Mouse (Mus musculus): ENCODE data around the gene Pepd. TPM values are rescaled to one million over a fixed set of nuclear protein-coding genes. Genes with fewer than 3 reads are reported as not detected.
"Not testable (repeated sequence)": the region's sequence is repeated elsewhere in the genome, so short reads cannot be mapped to it uniquely, and the experiment has no call there.

Pepd gene
- polyA plus RNA-seq, 1 experiment from 2014 or later = 67.3 TPM

DNA sequence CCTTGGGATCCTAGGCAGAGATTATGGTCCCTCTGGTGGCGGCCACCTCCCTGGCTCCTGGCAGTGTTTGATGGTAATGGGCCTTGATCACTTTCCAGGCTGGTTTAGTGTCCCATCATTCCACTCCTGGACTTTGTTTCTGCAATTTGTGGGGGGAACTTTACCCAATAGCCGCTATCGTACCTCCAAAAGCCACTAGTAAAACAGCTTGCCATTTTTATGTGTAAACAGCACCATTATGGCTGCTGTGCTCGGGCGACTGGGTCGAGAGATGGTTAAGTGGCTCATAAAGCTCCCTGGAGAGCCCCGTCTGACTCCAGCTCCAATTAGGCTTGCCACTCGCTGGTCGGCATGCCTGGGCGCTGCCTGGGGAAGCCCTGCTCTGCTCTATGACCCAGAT lies 59.6 kb downstream of the Pepd start:
- Histone ChIP-seq H3K27ac (ENCODE audit: low read length) (no peak overlapping the region), H3K9ac (ENCODE audit: low read length) (no peak overlapping the region), H3K36me3 (ENCODE audit: control insufficient read depth, insufficient read depth, low read length) (peaks cover 6% of the 10 kb centered on the region), H3K27me3 (ENCODE audit: control insufficient read depth, insufficient read depth, low read depth, low read length) (no peaks in the 10 kb centered on the region), H3K4me1 (replicated peaks; ENCODE audit: control insufficient read depth, insufficient read depth, low read length) (no peaks in the 10 kb centered on the region), H3K9me3 (ENCODE audit: control insufficient read depth, low read length) (no peaks in the 10 kb centered on the region), H3K4me2 (ENCODE audit: low read depth, low read length) (no peak overlapping the region), H3K4me3 (ENCODE audit: low read length) (no peak overlapping the region)
- 80% methylated on average over 10 of the region's 10 CpGs for WGBS
- no peak for ATAC-seq (ENCODE audit: low read depth)

DNA sequence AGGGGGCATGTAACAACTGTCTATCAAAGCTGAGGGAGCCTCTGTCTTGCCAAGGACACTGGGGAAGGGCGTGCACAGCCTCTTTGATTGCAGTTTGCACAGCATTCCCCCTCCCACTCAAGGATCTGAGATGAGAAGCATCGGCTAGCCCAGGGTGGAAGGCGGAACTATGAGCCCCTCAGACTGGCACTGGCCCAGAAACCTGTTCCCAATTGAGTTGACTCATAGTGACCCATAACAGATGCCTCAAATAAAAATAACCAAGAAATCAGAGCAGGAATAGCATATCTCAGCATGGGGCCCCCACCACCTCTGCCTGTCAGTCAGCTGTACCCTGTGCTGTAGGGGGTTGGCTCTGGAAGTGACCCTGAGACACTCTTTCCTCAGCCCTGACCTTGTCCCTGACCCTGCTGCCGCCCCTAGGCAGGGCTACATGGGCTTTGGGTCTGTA lies 60.8 kb downstream of the Pepd start:
- Histone ChIP-seq H3K27ac (ENCODE audit: low read length) (no peak overlapping the region), H3K36me3 (ENCODE audit: control insufficient read depth, insufficient read depth, low read length) (peaks cover 6% of the 10 kb centered on the region), H3K9me3 (ENCODE audit: control insufficient read depth, low read length) (no peaks in the 10 kb centered on the region), H3K4me2 (ENCODE audit: low read depth, low read length) (no peak overlapping the region), H3K4me3 (ENCODE audit: low read length) (no peak overlapping the region), H3K27me3 (ENCODE audit: control insufficient read depth, insufficient read depth, low read depth, low read length) (no peaks in the 10 kb centered on the region), H3K4me1 (replicated peaks; ENCODE audit: control insufficient read depth, insufficient read depth, low read length) (no peaks in the 10 kb centered on the region), H3K9ac (ENCODE audit: low read length) (no peak overlapping the region)
- WGBS = 57% methylated on average over 4 of the region's 4 CpGs
- ATAC-seq (ENCODE audit: low read depth) = no peak

DNA sequence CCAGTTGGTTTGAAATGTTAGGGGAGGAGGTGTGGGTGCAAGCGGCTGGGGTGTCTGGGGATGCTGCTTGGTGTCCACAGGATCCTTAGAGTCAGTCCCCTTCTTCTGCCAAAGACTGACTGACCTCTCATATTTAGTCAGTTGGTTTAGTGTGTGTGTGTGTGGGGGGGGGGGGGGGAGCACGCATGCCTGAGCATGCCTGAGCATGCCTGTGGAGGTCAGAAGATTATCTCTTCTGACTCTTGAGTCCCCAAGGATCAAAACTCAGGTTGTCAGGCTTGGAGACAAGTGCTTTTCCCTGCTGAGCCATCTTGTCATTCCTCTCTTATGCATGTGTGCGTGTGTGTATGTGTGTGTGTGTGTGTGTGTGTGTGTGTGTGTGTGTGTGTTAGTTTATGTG lies 61.7 kb downstream of the Pepd start:
- ATAC-seq (ENCODE audit: low read depth) = no peak
- 67% methylated on average over 3 of the region's 3 CpGs for WGBS
- no peak overlapping the region for H3K9ac ChIP-seq (ENCODE audit: low read length)
- no peak overlapping the region for H3K4me3 ChIP-seq (ENCODE audit: low read length)
- no peak overlapping the region for H3K4me2 ChIP-seq (ENCODE audit: low read depth, low read length)
- H3K36me3 ChIP-seq (ENCODE audit: control insufficient read depth, insufficient read depth, low read length) = peaks cover 6% of the 10 kb centered on the region
- no peaks in the 10 kb centered on the region for H3K27me3 ChIP-seq (ENCODE audit: control insufficient read depth, insufficient read depth, low read depth, low read length)
- no peaks in the 10 kb centered on the region for H3K4me1 ChIP-seq (replicated peaks; ENCODE audit: control insufficient read depth, insufficient read depth, low read length)
- no peaks in the 10 kb centered on the region for H3K9me3 ChIP-seq (ENCODE audit: control insufficient read depth, low read length)
- no peak overlapping the region for H3K27ac ChIP-seq (ENCODE audit: low read length)

- 88% methylated on average over 12 of the region's 12 CpGs for WGBS
- no peak for ATAC-seq (ENCODE audit: low read depth)
- H3K4me1 ChIP-seq (replicated peaks; ENCODE audit: control insufficient read depth, insufficient read depth, low read length) = no peaks in the 10 kb centered on the region
- no peaks in the 10 kb centered on the region for H3K36me3 ChIP-seq (ENCODE audit: control insufficient read depth, insufficient read depth, low read length)
- H3K27me3 ChIP-seq (ENCODE audit: control insufficient read depth, insufficient read depth, low read depth, low read length) = no peaks in the 10 kb centered on the region
- H3K9ac ChIP-seq (ENCODE audit: low read length) = no peak overlapping the region
- H3K27ac ChIP-seq (ENCODE audit: low read length) = no peak overlapping the region
- no peak overlapping the region for H3K4me2 ChIP-seq (ENCODE audit: low read depth, low read length)
- H3K9me3 ChIP-seq (ENCODE audit: control insufficient read depth, low read length) = no peaks in the 10 kb centered on the region
- H3K4me3 ChIP-seq (ENCODE audit: low read length) = no peak overlapping the region
These were observed 63.7 kb downstream of the Pepd start for GRCm38 (mm10) chr7:34975913-34976312.

DNA sequence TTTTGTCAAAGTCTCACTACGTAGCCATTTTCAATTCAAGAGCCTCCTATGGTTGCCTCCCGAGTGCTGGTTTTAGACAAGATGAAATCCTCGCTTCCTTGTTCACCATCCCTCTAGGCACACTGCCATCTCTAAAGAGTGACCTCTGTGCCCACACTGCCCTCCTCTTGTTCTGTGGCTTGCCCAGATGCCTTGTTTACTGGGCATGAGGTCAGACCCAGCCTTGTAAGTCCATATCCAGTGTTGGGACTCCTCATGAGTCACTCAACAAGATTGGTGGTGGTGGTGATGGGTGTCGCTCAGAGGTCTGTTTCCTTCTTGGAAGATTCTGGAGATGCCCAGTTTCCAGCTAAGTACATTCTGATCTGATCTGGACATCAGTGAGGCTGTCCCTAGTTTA lies 65.2 kb downstream of the Pepd start:
- Histone ChIP-seq H3K27ac (ENCODE audit: low read length) (no peak overlapping the region), H3K4me2 (ENCODE audit: low read depth, low read length) (no peak overlapping the region), H3K27me3 (ENCODE audit: control insufficient read depth, insufficient read depth, low read depth, low read length) (no peaks in the 10 kb centered on the region), H3K9ac (ENCODE audit: low read length) (no peak overlapping the region), H3K4me1 (replicated peaks; ENCODE audit: control insufficient read depth, insufficient read depth, low read length) (no peaks in the 10 kb centered on the region), H3K4me3 (ENCODE audit: low read length) (no peak overlapping the region), H3K36me3 (ENCODE audit: control insufficient read depth, insufficient read depth, low read length) (no peaks in the 10 kb centered on the region), H3K9me3 (ENCODE audit: control insufficient read depth, low read length) (no peaks in the 10 kb centered on the region)
- WGBS = 89% methylated on average over 4 of the region's 4 CpGs
- ATAC-seq (ENCODE audit: low read depth) = no peak

DNA sequence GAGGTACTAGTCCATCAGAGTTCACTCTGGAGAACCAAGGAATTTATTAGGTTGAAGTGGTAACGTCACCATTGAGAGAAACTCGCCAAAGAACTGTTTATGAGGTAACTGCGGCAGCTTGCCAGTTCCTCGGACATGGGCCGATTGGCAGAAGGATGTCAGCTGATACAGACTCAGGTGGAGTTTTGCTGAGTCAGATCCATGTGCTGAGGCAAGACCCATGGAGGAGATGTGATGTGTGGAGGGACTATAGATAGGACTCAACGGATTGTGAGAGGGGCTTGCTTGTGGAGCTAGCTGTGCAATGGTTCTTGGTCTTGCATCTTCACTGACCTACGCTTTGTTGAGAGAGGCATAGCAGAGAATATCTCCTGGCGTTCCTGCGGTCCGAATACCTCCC lies 69.6 kb downstream of the Pepd start:
- ATAC-seq (ENCODE audit: low read depth) = no peak
- H3K36me3 ChIP-seq (ENCODE audit: control insufficient read depth, insufficient read depth, low read length) = no peaks in the 10 kb centered on the region
- 88% methylated on average over 10 of the region's 10 CpGs for WGBS
- H3K27ac ChIP-seq (ENCODE audit: low read length) = no peak overlapping the region
- no peak overlapping the region for H3K4me3 ChIP-seq (ENCODE audit: low read length)
- H3K9me3 ChIP-seq (ENCODE audit: control insufficient read depth, low read length) = no peaks in the 10 kb centered on the region
- H3K27me3 ChIP-seq (ENCODE audit: control insufficient read depth, insufficient read depth, low read depth, low read length) = no peaks in the 10 kb centered on the region
- H3K4me2 ChIP-seq (ENCODE audit: low read depth, low read length) = no peak overlapping the region
- H3K4me1 ChIP-seq (replicated peaks; ENCODE audit: control insufficient read depth, insufficient read depth, low read length) = no peaks in the 10 kb centered on the region
- H3K9ac ChIP-seq (ENCODE audit: low read length) = no peak overlapping the region

GRCm38 (mm10) chr7:34982372-34982771 lies 70.2 kb downstream of the Pepd start:
- H3K4me3 ChIP-seq (ENCODE audit: low read length); H3K4me2 ChIP-seq (ENCODE audit: low read depth, low read length); H3K27me3 ChIP-seq (ENCODE audit: control insufficient read depth, insufficient read depth, low read depth, low read length); H3K9me3 ChIP-seq (ENCODE audit: control insufficient read depth, low read length); H3K27ac ChIP-seq (ENCODE audit: low read length); H3K36me3 ChIP-seq (ENCODE audit: control insufficient read depth, insufficient read depth, low read length); ATAC-seq (ENCODE audit: low read depth); H3K4me1 ChIP-seq (replicated peaks; ENCODE audit: control insufficient read depth, insufficient read depth, low read length); H3K9ac ChIP-seq (ENCODE audit: low read length): not testable (repeated sequence)
- WGBS = 73% methylated on average over 2 of the region's 2 CpGs

DNA sequence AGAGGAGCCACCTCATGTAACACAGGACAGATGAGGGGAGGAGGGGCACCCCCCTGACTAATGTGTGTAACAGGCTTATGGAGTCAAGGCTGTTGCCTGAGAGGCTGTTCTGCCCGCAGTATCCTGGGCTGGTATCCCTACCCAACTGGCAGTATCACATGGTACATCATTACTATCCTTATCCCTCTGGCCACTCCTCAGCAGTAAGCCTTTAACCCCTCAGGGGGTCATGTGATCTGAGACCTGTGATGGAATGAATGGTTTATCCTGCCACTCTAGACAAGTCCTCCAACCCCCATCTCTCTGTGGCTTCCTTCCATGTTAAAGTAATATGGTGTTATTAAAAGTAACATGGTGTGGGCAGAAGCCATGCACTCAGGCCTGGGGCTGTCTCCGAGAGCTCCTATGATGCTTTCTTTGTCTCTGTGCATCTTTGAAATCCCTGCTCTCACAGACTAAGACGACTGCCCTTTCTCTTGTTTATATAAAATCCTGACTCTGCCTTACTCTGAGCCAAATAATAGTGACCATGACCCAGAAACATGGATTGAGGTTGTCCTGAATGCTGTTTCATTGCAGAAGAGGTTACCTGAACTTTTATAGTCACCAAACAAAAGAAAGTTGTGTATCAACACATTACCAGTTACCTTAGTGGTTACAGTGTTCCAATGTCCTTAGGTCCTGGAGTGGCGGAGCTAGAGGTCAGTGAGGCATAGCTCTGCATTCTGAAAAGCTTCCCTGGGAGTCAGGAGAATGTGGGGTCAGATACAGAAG lies 71.7 kb downstream of the Pepd start:
- Histone ChIP-seq H3K36me3 (ENCODE audit: control insufficient read depth, insufficient read depth, low read length) (no peaks in the 10 kb centered on the region), H3K9ac (ENCODE audit: low read length) (no peak overlapping the region), H3K4me1 (replicated peaks; ENCODE audit: control insufficient read depth, insufficient read depth, low read length) (no peaks in the 10 kb centered on the region), H3K9me3 (ENCODE audit: control insufficient read depth, low read length) (no peaks in the 10 kb centered on the region), H3K4me3 (ENCODE audit: low read length) (no peak overlapping the region), H3K27ac (ENCODE audit: low read length) (no peak overlapping the region), H3K4me2 (ENCODE audit: low read depth, low read length) (no peak overlapping the region), H3K27me3 (ENCODE audit: control insufficient read depth, insufficient read depth, low read depth, low read length) (no peaks in the 10 kb centered on the region)
- 64% methylated on average over 4 of the region's 4 CpGs for WGBS
- no peak for ATAC-seq (ENCODE audit: low read depth)

- Histone ChIP-seq H3K36me3 (ENCODE audit: control insufficient read depth, insufficient read depth, low read length) (no peaks in the 10 kb centered on the region), H3K9ac (ENCODE audit: low read length) (no peak overlapping the region), H3K27me3 (ENCODE audit: control insufficient read depth, insufficient read depth, low read depth, low read length) (no peaks in the 10 kb centered on the region), H3K9me3 (ENCODE audit: control insufficient read depth, low read length) (no peaks in the 10 kb centered on the region), H3K4me1 (replicated peaks; ENCODE audit: control insufficient read depth, insufficient read depth, low read length) (no peaks in the 10 kb centered on the region), H3K4me3 (ENCODE audit: low read length) (no peak overlapping the region), H3K4me2 (ENCODE audit: low read depth, low read length) (no peak overlapping the region), H3K27ac (ENCODE audit: low read length) (no peak overlapping the region)
- 56% methylated on average over 11 of the region's 11 CpGs for WGBS
- no peak for ATAC-seq (ENCODE audit: low read depth)
These were observed 72.5 kb downstream of the Pepd start for GRCm38 (mm10) chr7:34984526-34985133.
